Mouse (Mus musculus): ENCODE data around the gene Mettl7a1.

DNA sequence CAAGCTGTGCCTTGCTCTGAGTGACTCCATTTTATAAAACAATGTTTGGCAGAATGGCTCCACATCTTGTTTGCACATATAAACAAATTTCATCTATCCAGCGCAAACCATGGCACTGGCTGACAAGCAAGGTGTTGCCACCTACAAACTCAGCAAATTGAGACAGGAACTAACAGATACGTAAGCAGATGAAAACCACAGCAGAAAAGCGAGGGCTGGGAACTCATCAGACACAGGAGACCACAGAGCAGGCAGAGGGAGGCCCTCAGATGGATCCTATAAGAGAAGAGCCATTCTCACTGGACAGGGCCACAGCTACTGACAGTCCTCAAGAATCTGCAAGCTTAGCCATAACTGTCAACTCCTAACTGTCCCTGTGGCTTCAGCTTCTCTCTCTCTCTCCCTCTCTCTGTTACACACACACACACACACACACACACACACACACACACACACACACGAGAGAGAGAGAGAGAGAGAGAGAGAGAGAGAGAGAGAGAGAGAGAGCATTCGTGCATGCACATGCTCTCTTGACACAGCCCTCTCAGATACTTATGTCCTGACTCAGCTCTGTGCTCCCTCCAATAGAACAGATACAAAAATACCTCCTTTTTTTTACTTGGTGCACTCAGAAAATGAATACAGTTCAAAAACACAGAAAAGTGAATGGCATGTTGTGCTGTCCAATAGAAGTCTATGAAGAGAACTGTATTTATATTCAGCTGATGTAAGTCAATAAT is 38.2 kb upstream of the Mettl7a1 start:
- TF ChIP-seq HCFC1 (IDR thresholded peaks at IDR 0.05; ENCODE audit: low read depth, low read length) (no peak), MYC (IDR thresholded peaks at IDR 0.05; ENCODE audit: low read depth, low read length) (no peak), CTCF (IDR thresholded peaks at IDR 0.05 in 2 of 3, conservative IDR thresholded peaks at IDR 0.05 in 1 of 3; ENCODE audit: control insufficient read depth in 1 of 3, insufficient read depth in 1 of 3, low read depth in 2 of 3, low read length in 3 of 3, poor library complexity in 1 of 3, severe bottlenecking in 1 of 3) (no peak), GATA1 (IDR thresholded peaks at IDR 0.05; ENCODE audit: low read depth, low read length) (no peak), MAFK (IDR thresholded peaks at IDR 0.05; ENCODE audit: borderline replicate concordance, low read depth, low read length) (no peak), POLR2A (IDR thresholded peaks at IDR 0.05; ENCODE audit: control insufficient read depth in 1 of 2, insufficient read depth in 1 of 2, low read depth in 1 of 2, low read length in 2 of 2, poor library complexity in 1 of 2) (no peak), ZC3H11A (IDR thresholded peaks at IDR 0.05; ENCODE audit: low read depth, low read length) (no peak), UBTF (IDR thresholded peaks at IDR 0.05; ENCODE audit: borderline replicate concordance, insufficient read depth, low read depth, low read length) (no peak), TBP (IDR thresholded peaks at IDR 0.05; ENCODE audit: low read depth, low read length) (no peak), TAL1 (IDR thresholded peaks at IDR 0.05; ENCODE audit: low read length) (no peak), EP300 (IDR thresholded peaks at IDR 0.05; ENCODE audit: low read depth in 1 of 2, low read length in 2 of 2) (no peak)

Data from MEL (cell line).